Mouse (Mus musculus): ENCODE data around the gene Lyrm2. TPM values are rescaled to one million over a fixed set of nuclear protein-coding genes. Genes with fewer than 3 reads are reported as not detected.
A peak's percentile ranks its signal among the peaks of the same experiment; 100 is the strongest.

Gene Lyrm2
- total RNA-seq (2021): 10 to 100 TPM; 47.8 to 52.8 TPM
- long read RNA-seq, experiment 1, transcript Lyrm2-201 (3 exons, 465 nt): major isoform, 20 of 26 reads
- long read RNA-seq, experiment 1, partial matches to known transcripts: 4 of 26 reads
- long read RNA-seq, experiment 1, other reads (novel, unspliced or antisense): 1 of 26 reads
- long read RNA-seq, experiment 2, transcript Lyrm2-201 (3 exons, 465 nt): major isoform, 32 of 33 reads
- long read RNA-seq, experiment 2, partial matches to known transcripts: 0 of 33 reads
- long read RNA-seq, experiment 2, other reads (novel, unspliced or antisense): 0 of 33 reads

GRCm38 (mm10) chr4:32799966-32800576, at the start of gene Lyrm2:
Lyrm2 (plus strand) TSS chr4:32800253.
- peak; percentile 87 for DNase-seq

- DNase-seq: no peak
Measured at GRCm38 (mm10) chr4:32750711-32751110, 49.3 kb upstream of the Lyrm2 start.

- no peak for DNase-seq
Measured at GRCm38 (mm10) chr4:32757430-32757829, 42.6 kb upstream of the Lyrm2 start.

GRCm38 (mm10) chr4:32767471-32767870, 32.6 kb upstream of the Lyrm2 start:
- DNase-seq: no peak

GRCm38 (mm10) chr4:32768046-32768445, 32.0 kb upstream of the Lyrm2 start:
- no peak for DNase-seq

GRCm38 (mm10) chr4:32770284-32770810, 29.7 kb upstream of the Lyrm2 start:
- no peak for DNase-seq

- no peak for DNase-seq
Measured at GRCm38 (mm10) chr4:32779996-32780395, 20.1 kb upstream of the Lyrm2 start.

- no peak for DNase-seq
Measured at GRCm38 (mm10) chr4:32787110-32787509, 12.9 kb upstream of the Lyrm2 start.

- no peak for DNase-seq
Measured at GRCm38 (mm10) chr4:32789020-32789419, 11.0 kb upstream of the Lyrm2 start.

GRCm38 (mm10) chr4:32798976-32799375, 1.1 kb upstream of the Lyrm2 start:
- DNase-seq: no peak

- DNase-seq: no peak
Measured at GRCm38 (mm10) chr4:32800577-32801170, 621 bp downstream of the Lyrm2 start.

- DNase-seq: no peak
Measured at GRCm38 (mm10) chr4:32817478-32817877, 17.4 kb downstream of the Lyrm2 start.

GRCm38 (mm10) chr4:32820676-32821075, 20.6 kb downstream of the Lyrm2 start:
- DNase-seq: no peak

- no peak for DNase-seq
Measured at GRCm38 (mm10) chr4:32824254-32824653, 24.2 kb downstream of the Lyrm2 start.

GRCm38 (mm10) chr4:32826925-32827324, 26.9 kb downstream of the Lyrm2 start:
- peak; percentile 29 for DNase-seq

- no peak for DNase-seq
Measured at GRCm38 (mm10) chr4:32828385-32829077, 28.5 kb downstream of the Lyrm2 start.

- DNase-seq: no peak
Measured at GRCm38 (mm10) chr4:32829316-32829715, 29.3 kb downstream of the Lyrm2 start.

- DNase-seq: no peak
Measured at GRCm38 (mm10) chr4:32833494-32834282, 33.6 kb downstream of the Lyrm2 start.

- DNase-seq: no peak
Measured at GRCm38 (mm10) chr4:32834541-32834940, 34.5 kb downstream of the Lyrm2 start.

GRCm38 (mm10) chr4:32836071-32836470, 36.0 kb downstream of the Lyrm2 start:
- peak; percentile 27 for DNase-seq

- peak; percentile 21 for DNase-seq
Measured at GRCm38 (mm10) chr4:32838401-32838800, 38.3 kb downstream of the Lyrm2 start.
